8 mouse cellular contexts compared by ENCODE assay signal in genomic region chr5:35713649-35714354, GRCm38 (mm10). TPM values are rescaled to one million over a fixed set of nuclear protein-coding genes. Genes with fewer than 3 reads are reported as not detected.
DNase-seq lines count a peak whose midpoint lies in the region; ATAC-seq lines count a peak whose summit lies in the region.

No protein-coding gene starts in this region.

- peak; percentile 83 for ATAC-seq in forebrain, embryonic 12.5 days (ENCODE audit: low FRiP score)
- ATAC-seq in hematopoietic stem cell, adult 5-6 weeks (replicated peaks in 1 of 2; ENCODE audit: insufficient read depth in 1 of 2, low FRiP score in 2 of 2, low TSS enrichment in 1 of 2, low read depth in 1 of 2, poor library complexity in 2 of 2, severe bottlenecking in 2 of 2) = peak; percentile 91 to 94

- no peak overlapping the region for H3K9ac ChIP-seq in forebrain, embryonic 12.5 days

- H3K27me3 ChIP-seq in forebrain, embryonic 12.5 days = no peaks in the 10 kb centered on the region

- 53% methylated on average over 13 of the region's 13 CpGs for WGBS in forebrain, embryonic 12.5 days

- no peaks in the 10 kb centered on the region for H3K36me3 ChIP-seq in forebrain, embryonic 12.5 days (replicated peaks)

- no peak overlapping the region for H3K4me3 ChIP-seq in forebrain, embryonic 12.5 days (replicated peaks)

- H3K4me2 ChIP-seq in forebrain, embryonic 12.5 days = no peak overlapping the region

- peak; percentile 85 for DNase-seq in MN1 (ENCODE audit: low spot score)
- DNase-seq in c-Kit-positive CD71-positive TER-119-negative erythroid progenitor cells, embryonic 14.5 days (ENCODE audit: low read depth) = peak; percentile 21
- DNase-seq in layer of hippocampus, postnatal 25 days (ENCODE audit: extremely low spot score in 1 of 2, low spot score in 1 of 2) = peak; percentile 48 to 82
- DNase-seq in lung, postnatal 25 days (ENCODE audit: low spot score) = peak; percentile 59
- DNase-seq in retina, postnatal 7 days (ENCODE audit: low read depth, low spot score) = peak; percentile 83
- DNase-seq in T-cell, adult 2 months (ENCODE audit: low spot score) = no peak

- 0 out of 2 replicates have a peak, but pooled peaks cover 4% of the 10 kb centered on the region for H3K4me1 ChIP-seq in forebrain, embryonic 12.5 days

- H3K9me3 ChIP-seq in forebrain, embryonic 12.5 days = no peaks in the 10 kb centered on the region

- no peak overlapping the region for H3K27ac ChIP-seq in forebrain, embryonic 12.5 days

RNA-seq across cellular contexts. Expression of gene Sh3tc1, which starts 26.0 kb away (rescaled TPM):
- 3.0 and 4.0 TPM in 2 replicates for polyA plus RNA-seq in forebrain, embryonic 12.5 days (2016; fragmentation: Nextera tagmentation; extraction: Ambion mirVana)
- total RNA-seq in hematopoietic stem cell, adult 5-6 weeks (2017) = 1.9 and 10.8 TPM in 2 replicates
- total RNA-seq in layer of hippocampus, postnatal 25 days (2021) = 1 to 10 TPM; 1.5 to 1.6 TPM

RNA-seq across cellular contexts. Expression of gene Htra3, which starts 34.2 kb away (rescaled TPM):
- 5.9 and 8.2 TPM in 2 replicates for polyA plus RNA-seq in forebrain, embryonic 12.5 days (2016; fragmentation: Nextera tagmentation; extraction: Ambion mirVana)
- total RNA-seq in hematopoietic stem cell, adult 5-6 weeks (2017) = not detected in 2 replicates
- total RNA-seq in layer of hippocampus, postnatal 25 days (2021) = 1 to 10 TPM; 5.9 to 8.0 TPM

RNA-seq across cellular contexts. Expression of gene Ablim2, which starts 43.9 kb away (rescaled TPM):
- 1.2 and 1.3 TPM in 2 replicates for polyA plus RNA-seq in forebrain, embryonic 12.5 days (2016; fragmentation: Nextera tagmentation; extraction: Ambion mirVana)
- total RNA-seq in hematopoietic stem cell, adult 5-6 weeks (2017) = 3.7 TPM in 1 of 2 replicates, not detected in the other
- total RNA-seq in layer of hippocampus, postnatal 25 days (2021) = 100 to 1,000 TPM; 123 to 132 TPM

Comparison
In these comparisons a context has a peak if more than half of its experiments do, and no peak if none do; other contexts are left out.
1. RNA of gene Ablim2, which starts 43.9 kb away (total RNA-seq): 123 to 132 TPM in layer of hippocampus, postnatal 25 days; 3.7 TPM in hematopoietic stem cell, adult 5-6 weeks; every median in the first group is over 10 times any median in the second.